Mouse (Mus musculus) G1E (cell line): Measurements from ENCODE around the gene 1700001J03Rik.

Source experiments
- CTCF ChIP-seq: IDR thresholded peaks from 2 replicates; pipeline ENCODE4 v1.5.1; 2012; ENCODE audit warnings: low read depth, low read length, inconsistent platforms, mixed read lengths
- TAL1 ChIP-seq: conservative IDR thresholded peaks from 2 replicates; pipeline ENCODE4 v1.6.1; 2012; ENCODE audit warnings: low read depth, low read length, inconsistent platforms, mixed read lengths

DNA sequence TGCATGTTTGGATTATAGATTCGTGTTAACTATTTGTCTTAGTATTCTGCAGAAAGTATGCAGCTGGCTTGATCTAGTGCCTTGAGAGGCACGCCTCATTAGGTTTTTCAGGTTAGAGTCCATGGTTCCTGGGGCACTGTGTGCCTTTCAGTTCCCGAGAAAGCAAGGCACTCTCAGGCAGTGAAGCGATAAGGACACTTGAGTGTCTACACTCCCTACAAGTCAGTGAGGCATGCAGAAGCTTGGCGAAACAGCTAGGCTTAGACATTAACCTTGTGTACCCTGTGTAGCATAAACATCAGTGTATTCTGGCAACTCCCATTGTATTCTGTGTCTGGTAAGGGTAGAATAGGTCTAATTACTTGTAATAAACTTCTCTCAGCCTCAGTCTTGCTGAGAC, 20.4 kb upstream of the 1700001J03Rik start:
- TF ChIP-seq CTCF (no peak), TAL1 (no peak)
